In genomic region chrX:23295952-23296598, GRCm38 (mm10) we compare ENCODE assay signal across 9 mouse cellular contexts.
A peak's percentile ranks its signal among the peaks of the same experiment; 100 is the strongest.
DNase-seq lines count a peak whose midpoint lies in the region; TF ChIP-seq lines count a peak whose summit lies in the region.
"Had no signal": no experiment of that assay in that cellular context is flagged by ENCODE, and none has a peak within 500 bp of the region (broad histone marks: within the 10 kb centered on the region; RNA-seq: fewer than 3 reads in every experiment).

No protein-coding gene starts in this region.

- H3K36me3 ChIP-seq in E14TG2a.4 (ENCODE audit: insufficient read depth, low read length): no peaks in the 10 kb centered on the region
- H3K36me3 ChIP-seq: embryonic facial prominence, embryonic 15.5 days; liver, embryonic 13.5 days had no signal

- no peaks in the 10 kb centered on the region for H3K9me3 ChIP-seq in E14TG2a.4 (ENCODE audit: low read length)
- H3K9me3 ChIP-seq: embryonic facial prominence, embryonic 15.5 days; liver, embryonic 13.5 days had no signal

- TF ChIP-seq CTCF in E14TG2a.4 (conservative IDR thresholded peaks at IDR 0.05; ENCODE audit: low read length): peak; percentile 48

- no peaks in the 10 kb centered on the region for H3K27me3 ChIP-seq in E14TG2a.4 (ENCODE audit: insufficient read depth, low read length)
- H3K27me3 ChIP-seq: embryonic facial prominence, embryonic 15.5 days; liver, embryonic 13.5 days had no signal

- no peak overlapping the region for H3K4me3 ChIP-seq in E14TG2a.4 (replicated peaks; ENCODE audit: low read length)
- H3K4me3 ChIP-seq: embryonic facial prominence, embryonic 15.5 days; liver, embryonic 13.5 days had no signal

- peak; percentile 7 for DNase-seq in 416B (ENCODE audit: low read depth)
- peak; percentile 52 for DNase-seq in embryo, embryonic 10 days (ENCODE audit: low spot score)
- peak; percentile 19 to 48 for DNase-seq in gastrocnemius, postnatal 4 days (ENCODE audit: low spot score in 2 of 2)
- DNase-seq in left cerebral cortex, adult 11 months (ENCODE audit: low spot score): peak; percentile 58
- DNase-seq in neural tube, embryonic 10.5 days (ENCODE audit: extremely low spot score, low spot score): peak; percentile 13
- no peak for DNase-seq in thymus, postnatal 25 days
- DNase-seq: liver, embryonic 13.5 days had no signal

- no peaks in the 10 kb centered on the region for H3K4me1 ChIP-seq in E14TG2a.4 (replicated peaks; ENCODE audit: low read depth, low read length)
- H3K4me1 ChIP-seq: embryonic facial prominence, embryonic 15.5 days; liver, embryonic 13.5 days had no signal
